Mouse (Mus musculus) liver, adult 10 weeks (tissue): ENCODE results near the gene Anp32a. TPM values are rescaled to one million over a fixed set of nuclear protein-coding genes. Genes with fewer than 3 reads are reported as not detected.

Experiments
- polyA plus RNA-seq: library from polyadenylated mRNA; stranded (reverse); fragments of 350-450 nt; fragmentation: Illumina TruSeq; extraction: RNeasy Lipid Tissue Mini Kit (QIAGEN cat#74804); gene quantifications from one replicate; pipeline ENCODE4 v1.2.3, GENCODE M21; 2014; ENCODE audit warnings: low read depth, low replicate concordance

The Anp32a gene
- 834 TPM for polyA plus RNA-seq

GRCm38 (mm10) chr9:62341123-62341486 is at the start of gene Anp32a:
Gene Anp32a, plus strand, starts transcription at chr9:62341293.

Other genes with a start within 250 kb of the Anp32a start
- 22.9 TPM for gene Glce, start 218.6 kb upstream of the Anp32a start, polyA plus RNA-seq
- gene Spesp1, start 59.1 kb upstream of the Anp32a start, polyA plus RNA-seq, result not detected
- 0.77 TPM for gene Coro2b, start 195.8 kb downstream of the Anp32a start, polyA plus RNA-seq